Mouse (Mus musculus) cerebellum, postnatal 14 days (tissue): ENCODE results near the gene Gm5148.

ENCODE experiments used
- DNase-seq, 2 experiments: peaks; one replicate each; pipeline ENCODE4 v3.0.0; 2021; ENCODE audit warnings: mixed read lengths in 2 of 2

Gm5148 gene

DNA sequence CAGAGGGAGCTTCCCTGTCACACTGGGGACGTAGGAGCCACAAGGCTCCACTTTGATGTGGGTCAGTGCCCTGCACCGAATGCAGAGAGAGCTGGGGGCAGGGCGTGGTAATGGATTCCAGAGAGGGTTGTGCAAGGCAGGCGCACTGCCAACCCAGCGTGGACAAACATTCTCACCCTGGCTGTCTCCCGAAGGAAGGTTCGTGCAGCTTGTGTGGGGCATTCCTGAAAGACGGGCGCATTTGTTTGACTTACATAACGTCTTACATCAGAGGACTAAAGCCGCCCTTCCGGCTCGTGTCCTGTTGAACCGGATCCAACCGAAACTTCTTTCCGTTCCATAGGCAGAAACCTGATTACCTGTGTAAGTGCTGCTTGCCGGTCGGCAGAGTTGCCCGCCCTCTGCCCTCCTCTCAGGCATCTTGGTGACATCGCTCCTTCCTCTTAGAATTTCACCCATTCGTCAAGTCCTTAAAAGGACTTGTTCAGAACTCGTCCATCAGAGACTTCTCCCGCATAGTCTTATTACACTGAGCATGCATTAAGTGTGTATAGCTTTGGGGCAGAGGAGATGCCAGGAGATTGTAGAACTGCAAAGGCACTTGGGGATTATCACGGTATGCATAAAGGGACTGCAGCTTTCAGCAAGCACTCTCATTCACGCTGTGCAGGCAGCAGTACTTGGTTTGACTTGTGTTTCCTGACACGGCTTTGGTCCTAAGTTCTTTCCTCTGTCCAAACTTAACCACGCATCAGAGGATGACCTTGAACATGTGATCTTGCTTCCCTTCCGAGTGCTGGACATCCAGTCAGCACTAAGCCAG, 36.9 kb downstream of the Gm5148 start:
- DNase-seq = peak; percentile 66 to 67

- DNase-seq = no peak
These were observed 37.5 kb downstream of the Gm5148 start for GRCm38 (mm10) chr3:37686751-37687150.

- DNase-seq = no peak
These were observed 38.1 kb downstream of the Gm5148 start for GRCm38 (mm10) chr3:37686219-37686618.

GRCm38 (mm10) chr3:37676291-37676690, 48.0 kb downstream of the Gm5148 start:
- no peak for DNase-seq

DNA sequence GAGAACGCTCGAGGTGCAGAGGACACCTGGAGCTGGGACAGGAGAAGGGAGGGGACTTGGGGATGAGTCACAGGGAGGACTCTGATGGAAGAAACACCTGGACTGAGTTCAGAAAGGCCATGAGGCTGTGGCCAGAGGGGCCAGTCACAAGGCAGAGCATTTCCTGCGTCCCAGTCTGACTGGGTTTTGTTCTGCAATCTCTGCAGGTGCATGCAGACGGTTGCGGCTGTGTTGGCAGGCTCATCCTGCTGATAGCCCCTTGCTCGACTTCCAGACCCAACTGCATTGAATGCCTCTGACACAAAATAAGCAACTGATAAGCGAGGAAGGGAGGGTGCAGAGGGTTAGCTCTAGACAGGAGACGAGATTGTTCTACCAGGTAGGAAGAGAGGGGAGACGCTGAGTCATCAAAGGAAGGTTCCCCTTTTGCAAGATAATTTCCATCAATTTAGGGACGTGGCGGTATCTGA, 49.2 kb downstream of the Gm5148 start:
- no peak for DNase-seq

GRCm38 (mm10) chr3:37673513-37674261, 50.6 kb downstream of the Gm5148 start:
- DNase-seq = peak in 1 of 2 experiments; percentile 14

- DNase-seq = no peak
These were observed 51.8 kb downstream of the Gm5148 start for GRCm38 (mm10) chr3:37672266-37673040.

GRCm38 (mm10) chr3:37669100-37669499, 55.2 kb downstream of the Gm5148 start:
- no peak for DNase-seq

- no peak for DNase-seq
These were observed 55.6 kb downstream of the Gm5148 start for GRCm38 (mm10) chr3:37668652-37669051.

- no peak for DNase-seq
These were observed 56.6 kb downstream of the Gm5148 start for GRCm38 (mm10) chr3:37667736-37668135.

- DNase-seq = no peak
These were observed 57.2 kb downstream of the Gm5148 start for GRCm38 (mm10) chr3:37667119-37667467.

DNA sequence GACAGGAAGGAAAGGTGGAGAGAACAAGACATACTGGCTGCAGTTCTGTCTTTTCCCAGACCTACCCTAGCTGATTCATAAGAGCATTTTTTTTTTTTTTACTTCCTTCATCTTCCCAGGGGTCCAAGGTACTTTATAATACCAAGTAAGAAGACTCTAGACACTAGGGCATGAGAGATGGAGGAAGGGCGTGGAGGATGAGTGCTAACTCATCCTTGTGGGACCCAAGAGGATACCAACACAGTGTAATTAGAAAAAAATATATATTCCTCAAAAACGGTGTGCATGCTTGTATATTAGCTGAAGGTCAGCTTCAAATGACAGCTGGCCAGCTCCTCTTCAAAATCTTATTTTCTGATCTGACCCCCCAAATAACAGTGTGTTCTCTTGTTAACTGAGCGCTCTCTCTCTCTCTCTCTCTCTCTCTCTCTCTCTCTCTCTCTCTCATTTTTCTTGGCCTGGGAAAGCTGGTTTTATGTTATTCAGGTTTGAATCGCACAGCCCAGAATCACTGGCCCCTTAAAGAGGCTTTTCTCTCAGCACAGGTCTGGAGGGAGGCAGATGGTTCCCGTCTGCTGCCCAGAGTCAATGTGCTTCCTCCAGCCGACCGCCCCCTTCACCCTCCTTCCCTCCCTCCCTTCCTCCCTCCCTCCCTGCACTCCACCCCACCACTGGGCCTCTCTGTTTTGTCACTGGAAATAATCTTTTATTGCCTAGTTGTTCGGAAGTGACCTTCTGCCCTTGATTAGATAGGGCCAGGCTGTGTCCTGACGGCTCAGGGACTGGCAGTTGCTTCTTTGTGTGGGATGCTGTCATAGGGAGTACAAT, 57.8 kb downstream of the Gm5148 start:
- peak; percentile 35 to 57 for DNase-seq
